Mouse (Mus musculus): ENCODE measurements around the gene Hacd2.

DNA sequence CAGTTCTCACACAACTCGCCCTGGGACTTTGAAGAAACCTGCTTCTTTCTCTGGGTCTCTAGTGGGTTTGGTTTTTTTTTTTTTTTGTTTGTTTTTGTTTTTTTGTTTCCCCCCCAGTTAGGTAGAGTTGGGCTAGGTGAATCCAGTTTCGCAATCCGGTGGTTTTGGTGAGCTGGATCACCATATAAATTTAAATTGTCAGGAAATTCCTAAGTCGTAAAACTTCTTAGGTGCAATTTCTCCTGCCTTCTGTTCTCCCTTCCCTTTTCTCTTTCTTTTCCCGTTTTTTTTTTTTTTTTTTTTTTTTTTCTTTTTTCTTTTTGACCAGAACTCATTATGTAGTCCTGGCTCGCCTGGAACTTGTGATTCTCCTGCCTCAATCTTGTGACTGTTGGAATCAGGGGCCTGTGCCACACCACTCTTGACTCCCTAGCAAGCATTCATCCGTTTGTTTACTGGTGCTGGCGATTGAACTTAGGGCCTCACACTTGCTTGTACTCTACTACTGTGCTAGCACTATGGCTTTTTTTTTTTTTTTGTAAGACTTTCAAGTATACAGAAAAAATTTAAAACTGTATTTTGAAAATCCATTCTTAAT is 1.0 kb downstream of the Hacd2 start:
- TF ChIP-seq POLR2A (IDR thresholded peaks at IDR 0.05; ENCODE audit: borderline replicate concordance, control insufficient read depth, low read depth, low read length) (no peak), CTCF (IDR thresholded peaks at IDR 0.05; ENCODE audit: control insufficient read depth, insufficient read depth, low read length) (no peak)
